Comparison of ENCODE assay signal across 15 mouse cellular contexts in the genomic region with DNA sequence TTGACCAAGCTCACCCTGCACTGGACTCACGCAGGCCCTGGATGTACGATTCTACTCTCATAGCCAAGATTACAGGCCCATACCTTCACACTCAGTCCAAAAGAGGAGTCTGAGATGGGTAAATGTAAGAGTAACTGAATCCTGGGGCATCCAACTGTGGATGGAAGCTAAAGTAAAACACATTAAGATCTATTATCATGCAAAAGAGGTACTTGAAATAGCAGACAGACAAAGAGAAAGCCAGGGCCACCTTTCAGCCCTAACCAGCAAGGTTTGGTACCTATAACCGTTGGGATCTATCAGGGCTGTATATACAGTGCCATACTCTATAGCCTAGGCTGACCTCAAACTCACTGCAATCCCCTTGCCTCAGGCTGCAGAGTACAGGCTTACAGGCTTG.
"Had no signal": no experiment of that assay in that cellular context is flagged by ENCODE, and none has a peak within 500 bp of the region (broad histone marks: within the 10 kb centered on the region; RNA-seq: fewer than 3 reads in every experiment).

No protein-coding gene starts in this region.

- H3K36me3 ChIP-seq: lung, embryonic 15.5 days; neural tube, embryonic 12.5 days had no signal

- H3K4me1 ChIP-seq: lung, embryonic 15.5 days; midbrain, embryonic 13.5 days; midbrain, embryonic 15.5 days; neural tube, embryonic 12.5 days had no signal

- H3K9ac ChIP-seq: liver, postnatal 0 days; lung, embryonic 15.5 days; midbrain, embryonic 13.5 days; midbrain, embryonic 15.5 days; neural tube, embryonic 12.5 days had no signal

- H3K27ac ChIP-seq: lung, embryonic 15.5 days; macrophage; midbrain, embryonic 13.5 days; midbrain, embryonic 15.5 days; neural tube, embryonic 12.5 days had no signal

- DNase-seq: liver, postnatal 0 days; lung, adult 2 months; lung, postnatal 14 days; lung, postnatal 36 days; right cerebral cortex, postnatal 14 days; spleen, adult 18-20 months; thymus, adult 18-20 months; thymus, postnatal 25 days; thymus, postnatal 4 days had no signal

- H3K4me3 ChIP-seq: lung, embryonic 15.5 days; megakaryocyte, embryonic 14.5 days; midbrain, embryonic 13.5 days; midbrain, embryonic 15.5 days; neural tube, embryonic 12.5 days had no signal

- H3K9me3 ChIP-seq: lung, embryonic 15.5 days; megakaryocyte, embryonic 14.5 days; midbrain, embryonic 13.5 days; midbrain, embryonic 15.5 days; neural tube, embryonic 12.5 days had no signal
